Mouse (Mus musculus) mouse trophoblast stem cell (cell line): ENCODE measurements at regions not wholly inside any gene's neighbourhood (a gene's known extent, or its start where the extent isn't known, plus 50 kb on each side); places are given as distances from the start of the nearest gene placed in this dataset.

Experiments used
- in situ Hi-C, 2 experiments: fragments of 300-500 bp; cut with MseI, MboI; formaldehyde crosslinking; loops; 2 replicates in 1 of 2; 3 replicates in 1 of 2; pipeline ENCODE4 v1.15.1; 2025

DNA sequence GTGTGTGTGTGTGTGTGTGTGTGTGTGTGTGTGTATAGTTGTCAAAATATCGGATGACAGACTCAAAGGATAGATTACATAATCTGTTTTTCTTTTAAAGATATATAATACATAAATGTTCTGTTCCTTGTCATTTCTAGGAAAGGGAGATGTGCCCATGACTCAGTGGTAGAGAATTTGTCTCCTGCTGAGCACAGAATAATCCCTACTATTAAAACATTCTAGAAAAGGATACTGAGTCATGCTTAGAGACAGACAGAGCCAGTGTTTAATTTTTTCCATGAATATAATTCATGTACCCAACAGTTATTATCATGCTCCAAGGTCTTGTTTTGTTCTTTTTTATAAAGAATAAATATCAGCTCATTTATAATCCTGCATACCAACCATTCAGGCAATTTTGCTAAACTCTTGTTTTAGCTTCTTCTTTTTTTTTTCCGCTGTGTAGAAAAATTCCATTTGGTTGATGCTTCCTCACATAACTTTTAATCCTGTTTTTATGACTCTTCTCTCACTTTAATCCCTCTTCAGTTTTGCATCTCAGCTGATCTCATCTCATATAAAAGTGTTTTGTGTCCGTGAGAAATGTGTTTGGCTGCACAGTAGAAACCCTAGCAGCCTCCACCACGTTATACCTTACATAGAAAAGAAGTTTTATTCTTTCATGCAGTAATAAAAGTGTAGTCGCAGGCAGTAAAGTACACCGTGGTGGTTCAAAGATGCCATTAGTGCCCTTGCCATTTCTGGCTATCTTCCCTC lies 762.3 kb downstream of the Nedd1 start:
- in situ Hi-C loops: no loop called here

DNA sequence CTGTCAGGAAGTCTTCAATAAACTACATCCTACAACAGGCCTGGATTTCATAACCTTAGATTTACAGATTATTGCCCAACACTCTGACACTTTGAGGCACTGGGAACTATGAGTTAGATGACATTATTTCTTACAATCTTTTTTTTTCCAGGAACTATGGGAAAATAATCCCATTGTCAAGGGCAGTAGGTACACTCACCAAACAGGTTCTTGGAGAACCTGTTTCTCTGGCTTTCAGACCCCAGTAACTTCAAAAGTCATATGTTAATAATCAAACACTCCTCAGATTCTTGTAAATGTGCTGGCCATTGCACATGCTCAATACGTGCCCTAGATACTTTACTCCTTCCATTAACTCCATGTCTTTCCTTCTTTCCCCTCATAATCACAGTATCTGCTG lies 769.1 kb downstream of the Nedd1 start:
- in situ Hi-C loops: no loop called here

GRCm38 (mm10) chr10:91923626-91924025 lies 742.5 kb upstream of the Tmpo start:
- in situ Hi-C loops: no loop called here

DNA sequence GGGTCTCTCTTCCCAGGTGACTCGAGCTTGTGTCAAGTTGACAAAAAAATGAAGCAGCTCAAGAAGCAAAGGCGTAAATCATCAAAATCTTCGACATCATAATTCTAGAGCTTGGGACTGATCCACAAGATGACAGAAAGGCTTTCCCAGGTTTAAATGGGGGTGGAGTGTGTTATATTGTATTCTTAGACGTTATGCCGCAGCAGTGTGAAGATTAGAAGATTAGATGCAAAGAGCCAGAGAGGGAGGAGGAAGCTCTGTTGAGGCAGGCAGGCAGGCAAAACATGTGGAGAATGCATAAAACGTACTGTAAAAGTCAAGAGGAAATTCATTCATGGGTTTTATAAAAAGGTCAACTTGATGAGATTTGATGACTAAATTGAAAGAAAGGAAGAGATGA lies 708.7 kb upstream of the Tmpo start:
- in situ Hi-C loops: no loop called here

- in situ Hi-C loops: no loop called here
These were observed 707.4 kb upstream of the Tmpo start for GRCm38 (mm10) chr10:91888537-91888936.

- in situ Hi-C loops: no loop called here
These were observed 702.0 kb upstream of the Tmpo start for GRCm38 (mm10) chr10:91883155-91883554.

DNA sequence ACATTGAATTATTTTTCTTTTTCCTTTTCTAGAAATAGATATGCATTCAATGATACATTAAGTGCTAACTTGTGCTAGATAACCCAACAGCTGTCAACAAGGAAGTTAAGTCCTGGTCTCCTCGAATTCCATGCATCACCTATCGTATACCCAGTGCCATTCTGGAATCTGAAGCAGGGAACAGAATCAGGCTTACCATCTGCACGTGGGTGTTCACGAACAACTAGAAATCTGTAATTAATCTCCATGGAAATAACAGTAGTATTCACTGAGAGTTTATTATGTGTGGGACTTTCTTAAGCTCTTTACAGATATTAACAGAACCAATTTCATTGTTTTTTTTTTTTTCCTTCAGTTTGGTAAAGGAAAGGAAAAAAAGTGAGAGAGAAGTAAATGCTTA lies 701.4 kb upstream of the Tmpo start:
- in situ Hi-C loops: no loop called here

- in situ Hi-C loops: no loop called here
These were observed 700.6 kb upstream of the Tmpo start for GRCm38 (mm10) chr10:91881521-91882228.

GRCm38 (mm10) chr10:91875450-91875849 lies 694.3 kb upstream of the Tmpo start:
- in situ Hi-C loops: no loop called here

DNA sequence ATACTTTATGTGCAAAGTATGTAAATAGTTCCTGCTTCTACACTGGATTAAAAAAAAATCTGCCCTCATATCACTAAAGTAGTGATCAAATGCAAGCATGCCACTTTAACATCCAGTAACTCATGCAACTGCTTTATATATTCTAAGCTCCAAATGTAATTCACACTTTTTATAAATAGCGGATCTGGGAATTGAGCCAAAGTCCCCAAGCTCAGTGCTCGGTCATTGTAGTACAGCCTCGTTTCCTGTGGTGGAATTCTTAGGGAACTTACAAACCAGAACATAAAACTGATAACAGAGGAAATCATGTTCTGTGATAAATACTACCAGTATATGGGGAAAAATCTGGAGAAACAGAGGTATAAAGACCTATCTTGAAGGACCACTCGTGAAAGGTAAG lies 690.1 kb upstream of the Tmpo start:
- in situ Hi-C loops: no loop called here

DNA sequence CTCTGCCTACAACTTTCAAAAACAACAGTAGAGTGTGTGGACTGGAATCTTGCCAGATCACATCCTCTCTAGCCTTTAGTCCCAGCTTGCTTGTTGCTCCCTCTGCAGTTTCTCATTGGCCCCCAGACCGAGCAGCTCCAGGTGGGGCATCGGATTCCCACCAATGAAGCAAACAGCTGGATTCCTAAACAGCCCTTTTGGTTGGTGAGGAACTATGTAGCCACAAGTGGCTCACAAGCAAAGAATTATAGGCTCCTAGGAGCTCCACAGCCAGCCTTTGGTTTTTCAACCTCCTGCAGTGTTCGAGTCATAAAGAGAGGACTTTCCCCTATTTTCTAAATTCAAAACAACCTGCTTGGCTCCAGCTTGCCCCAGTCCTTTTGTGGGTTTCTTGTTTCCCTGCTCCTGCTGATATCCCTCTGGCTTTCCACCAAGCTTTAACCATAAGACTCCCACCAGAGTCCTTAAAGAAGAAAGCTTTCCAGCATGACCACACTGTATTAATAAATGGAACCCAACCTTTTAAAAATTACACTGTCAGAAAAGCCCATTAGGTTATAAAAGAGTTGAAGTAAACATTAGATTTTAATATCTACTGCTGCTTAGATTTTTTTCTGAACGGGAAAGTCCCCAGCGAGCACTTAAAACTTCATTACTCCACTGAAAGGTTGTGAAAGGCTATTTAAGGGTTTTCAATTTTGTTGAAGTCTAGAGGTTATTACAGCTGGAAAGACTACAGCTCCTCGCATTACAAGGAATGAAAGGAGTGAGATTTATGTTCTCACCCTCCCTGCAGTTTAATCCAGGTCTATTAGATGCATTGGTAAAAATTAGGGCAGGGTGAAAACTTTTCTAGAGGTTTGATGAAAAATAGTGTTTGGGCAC lies 677.8 kb upstream of the Tmpo start:
- in situ Hi-C loops: no loop called here

- in situ Hi-C loops: no loop called here
These were observed 646.0 kb upstream of the Tmpo start for GRCm38 (mm10) chr10:91827074-91827473.

DNA sequence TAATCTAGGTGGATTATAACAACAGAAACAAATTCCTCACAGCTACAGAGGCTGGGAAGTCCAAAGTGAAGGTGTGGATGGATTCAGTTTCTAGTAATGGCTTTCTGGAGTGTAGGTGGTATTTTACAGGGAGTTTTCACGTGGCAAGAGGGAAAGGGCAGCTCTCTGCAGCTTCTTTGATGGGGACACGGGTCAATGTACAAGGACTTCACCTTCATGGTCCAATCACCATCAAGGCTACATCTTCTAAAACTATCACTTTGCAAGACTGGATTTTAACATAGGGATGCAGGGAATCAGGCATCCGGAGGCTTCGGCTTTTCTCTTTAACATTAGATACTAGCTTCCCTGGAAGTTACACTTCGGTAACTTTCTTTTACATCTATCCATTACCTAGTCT lies 642.4 kb upstream of the Tmpo start:
- in situ Hi-C loops: no loop called here

GRCm38 (mm10) chr10:91804870-91805269 lies 623.8 kb upstream of the Tmpo start:
- in situ Hi-C loops: no loop called here
